Mouse (Mus musculus): Measurements from ENCODE around the gene Qtrt2.

The Qtrt2 gene

GRCm38 (mm10) chr16:43925001-43925558 is 1.5 kb downstream of the Qtrt2 start:
- DNase-seq (ENCODE audit: low spot score), result no peak

DNA sequence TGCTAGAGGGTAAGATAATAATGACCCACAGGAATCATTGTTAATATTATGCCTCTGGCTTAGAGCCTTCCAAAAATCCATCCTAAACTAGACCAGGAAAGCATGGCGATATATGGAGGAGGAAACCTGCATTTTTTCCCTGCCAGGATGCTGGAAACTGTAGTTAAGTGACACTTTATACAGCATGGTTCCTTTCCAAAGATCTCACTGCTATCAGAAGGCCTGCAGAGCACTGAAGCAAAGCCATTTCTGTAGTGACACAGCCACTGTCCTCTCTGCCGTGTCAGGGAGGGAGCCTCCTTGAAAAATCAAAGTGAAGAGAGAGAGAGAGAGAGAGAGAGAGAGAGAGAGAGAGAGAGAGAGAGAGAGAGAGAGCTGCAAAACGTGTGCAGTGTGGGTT is 4.0 kb downstream of the Qtrt2 start:
- no peak for DNase-seq (ENCODE audit: low spot score)

DNA sequence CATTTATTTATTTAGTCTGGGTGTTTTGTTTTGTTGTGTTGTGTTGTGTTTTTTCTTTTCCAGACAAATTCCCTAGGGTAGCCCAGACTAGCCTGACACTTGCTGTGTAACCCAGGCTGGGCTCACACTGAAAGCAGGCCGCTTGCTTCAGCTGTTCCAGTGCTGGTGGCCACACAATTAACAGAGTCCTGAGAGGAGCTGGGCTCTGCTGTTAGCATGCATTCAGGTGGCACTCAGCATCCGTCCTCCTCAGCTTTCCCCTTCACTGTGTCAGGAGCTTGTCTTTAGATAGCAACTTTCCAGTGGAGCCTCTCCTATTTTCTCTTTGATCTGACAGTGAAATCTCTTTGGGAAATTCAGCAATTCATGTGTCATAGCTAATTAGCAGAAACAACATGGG is 4.6 kb downstream of the Qtrt2 start:
- no peak for DNase-seq (ENCODE audit: low spot score)

DNA sequence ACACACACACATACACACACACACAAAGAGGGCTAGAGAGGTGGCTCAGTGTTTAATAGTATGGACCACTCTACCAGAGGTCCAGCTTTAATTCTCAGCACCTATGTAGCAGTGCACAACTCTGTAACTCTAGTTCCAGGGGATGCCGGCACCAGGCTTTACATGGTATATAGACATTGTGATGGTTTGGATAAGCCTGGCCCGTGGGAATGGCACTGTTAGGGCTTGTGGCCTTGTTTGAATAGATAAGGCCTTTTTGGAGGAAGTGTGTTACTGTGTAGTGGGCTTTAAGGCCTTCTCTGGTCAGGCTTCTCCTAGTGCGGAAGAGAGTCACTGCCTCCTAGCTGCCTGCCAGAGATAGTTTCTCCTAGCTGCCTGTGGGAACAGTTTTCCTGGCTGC is 7.7 kb downstream of the Qtrt2 start:
- no peak for DNase-seq (ENCODE audit: low spot score)

DNA sequence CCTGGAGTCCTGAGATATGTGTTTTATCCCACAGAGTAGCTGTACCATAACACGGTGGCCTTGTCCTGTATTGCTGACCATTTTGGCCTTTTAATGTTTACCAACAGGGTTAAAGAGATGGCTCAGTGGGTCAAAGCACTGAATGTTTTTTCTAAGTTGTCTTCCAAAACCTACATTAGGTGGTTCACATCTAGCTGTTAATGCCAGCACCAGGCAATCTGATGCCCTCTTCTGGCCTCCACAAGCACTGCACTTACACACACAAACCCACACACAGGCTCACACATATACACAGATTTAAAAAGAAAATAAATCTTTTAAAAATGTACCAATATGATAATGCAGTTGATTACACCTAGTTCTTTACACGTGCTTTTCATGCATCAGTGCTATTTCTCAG is 17.7 kb downstream of the Qtrt2 start:
- no peak for DNase-seq (ENCODE audit: low spot score)

DNA sequence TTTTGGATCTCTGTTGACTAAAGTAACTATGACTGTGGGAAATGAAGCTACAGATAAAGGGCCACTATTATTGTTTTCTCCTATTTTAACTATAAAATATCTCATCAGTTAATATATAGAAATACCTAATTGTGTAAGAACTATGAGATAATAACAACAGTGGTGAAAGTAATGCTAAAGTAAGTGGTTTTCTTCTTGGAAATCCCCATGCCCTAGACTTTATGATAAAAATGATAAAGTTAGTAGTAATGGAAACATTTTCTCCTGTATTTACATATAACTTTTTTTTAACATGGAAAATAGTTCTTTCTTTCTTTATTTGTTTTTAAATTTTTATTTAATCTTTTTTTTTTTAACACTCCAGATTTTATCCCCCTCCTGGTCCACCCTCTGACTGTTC is 26.0 kb downstream of the Qtrt2 start:
- no peak for DNase-seq (ENCODE audit: low spot score)

DNA sequence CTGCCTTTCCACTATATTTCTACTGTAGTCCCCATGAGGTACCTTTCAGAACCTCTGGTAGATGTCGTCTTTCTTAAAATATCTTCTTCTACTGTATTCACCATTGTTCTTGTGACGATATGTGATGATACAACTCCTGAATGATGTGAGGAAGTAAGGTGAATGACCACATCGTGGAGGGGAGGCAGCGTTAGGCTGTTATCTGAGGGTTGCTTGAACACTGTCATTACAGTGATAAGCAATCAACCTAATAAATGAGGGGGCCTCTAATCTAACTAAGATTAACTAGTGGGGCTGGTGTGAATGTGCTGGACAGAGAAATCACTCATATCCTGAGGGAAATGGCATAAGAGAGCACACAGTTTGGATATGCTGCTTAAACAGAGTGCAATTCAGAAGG is 26.5 kb downstream of the Qtrt2 start:
- no peak for DNase-seq (ENCODE audit: low spot score)

DNA sequence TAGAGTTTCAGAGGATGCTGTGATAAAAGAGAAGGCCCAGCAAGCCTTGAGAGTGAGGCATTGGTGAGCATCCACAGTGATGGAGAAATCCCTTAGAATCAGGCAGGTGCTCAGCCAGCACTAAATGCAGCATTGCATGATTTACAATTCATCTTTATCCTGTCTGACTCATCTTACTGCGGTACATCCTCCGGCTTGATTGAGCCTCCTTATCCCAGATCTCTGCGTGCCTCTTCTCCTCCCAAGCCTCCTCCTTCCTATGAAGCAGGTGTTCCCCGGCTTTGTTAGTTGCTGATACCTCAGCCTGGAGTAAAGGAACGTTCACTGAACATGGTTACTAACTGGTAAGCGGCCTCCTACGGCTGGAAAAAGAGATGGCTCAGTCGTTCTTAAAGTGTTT is 32.1 kb downstream of the Qtrt2 start:
- no peak for DNase-seq (ENCODE audit: low spot score)

DNA sequence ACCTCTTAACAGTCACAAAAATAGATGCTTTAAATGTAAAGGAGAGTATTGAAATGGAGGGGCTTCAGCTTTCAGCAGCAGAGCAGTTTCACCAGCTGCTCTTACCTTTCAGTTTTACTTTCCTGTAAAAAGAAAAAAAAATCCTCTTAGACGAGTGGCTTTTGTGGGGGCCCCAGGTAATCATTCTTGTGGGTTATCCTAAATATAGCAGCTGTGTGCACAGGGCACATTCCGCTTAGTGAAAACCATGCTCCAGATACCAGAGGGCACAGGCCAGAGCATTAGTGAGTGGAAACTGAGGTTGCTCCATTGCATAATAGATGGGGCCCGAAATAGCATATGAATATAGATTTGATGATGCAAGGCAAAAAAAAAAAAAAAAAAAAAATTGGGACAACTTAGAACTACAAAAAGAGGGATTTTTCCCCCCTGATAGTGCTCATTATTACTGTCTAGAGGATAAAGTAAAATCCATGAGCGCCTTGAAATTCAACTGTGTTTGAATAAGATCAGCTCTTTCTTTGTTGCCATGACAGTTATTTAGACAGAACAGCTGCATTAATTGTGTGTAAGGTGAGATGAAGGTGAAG is 35.8 kb downstream of the Qtrt2 start:
- DNase-seq (ENCODE audit: low spot score), result no peak

DNA sequence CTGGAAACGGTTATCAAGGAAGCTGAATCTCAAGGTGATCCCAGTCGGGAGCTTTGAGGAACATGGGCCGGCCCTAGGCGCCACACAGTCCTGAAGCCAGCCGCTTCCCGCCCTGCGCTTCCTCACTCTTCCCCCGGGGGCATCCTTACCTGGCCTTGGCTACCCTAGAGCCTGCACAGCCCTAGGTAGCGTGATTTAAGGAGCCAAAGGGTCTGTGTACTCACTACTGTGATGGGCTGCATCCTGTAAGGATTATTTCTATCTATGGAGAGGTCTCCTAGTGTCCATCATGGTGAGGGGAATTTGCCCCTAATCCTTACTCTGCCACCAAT is 36.6 kb downstream of the Qtrt2 start:
- DNase-seq (ENCODE audit: low spot score), result no peak

DNA sequence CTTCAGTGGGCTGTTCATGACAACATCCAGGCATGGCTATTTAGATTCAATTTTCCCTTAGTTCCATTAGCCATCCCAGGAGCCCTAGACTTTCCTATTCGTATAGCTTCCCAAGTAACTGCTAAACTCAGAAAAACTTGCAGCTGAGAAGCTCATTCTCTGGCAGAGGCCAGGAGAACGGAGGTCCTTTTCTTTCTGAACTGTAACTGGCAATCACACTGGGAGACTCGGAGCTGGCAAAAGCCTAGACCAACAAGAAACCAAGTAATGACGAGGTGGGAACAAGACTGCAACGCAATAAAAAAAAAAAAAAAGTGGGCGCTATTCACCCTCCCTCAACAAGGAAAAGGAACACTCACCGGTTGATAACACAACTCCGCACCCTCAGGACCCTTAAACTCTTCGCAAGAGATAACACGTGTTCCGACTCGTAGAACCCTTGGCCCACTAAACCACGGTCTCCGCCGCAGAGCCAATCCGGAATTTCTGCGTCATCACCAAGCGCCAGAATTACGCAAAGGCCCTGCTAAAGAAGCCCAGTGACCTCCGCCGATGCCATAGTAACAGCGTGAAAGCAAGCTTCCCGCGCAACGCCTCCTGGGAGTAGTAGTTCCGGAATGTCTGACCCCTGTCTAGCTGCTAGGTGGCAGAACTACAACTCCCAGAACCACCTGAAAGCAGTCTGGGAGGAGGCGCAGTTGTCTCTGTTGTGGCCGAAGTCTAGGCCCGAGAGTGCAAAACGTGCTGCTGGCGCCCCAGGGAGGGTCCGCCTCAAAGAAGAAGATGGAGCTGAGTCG is 37.2 kb downstream of the Qtrt2 start, which contains the start of gene Ccdc191:
Gene Ccdc191 (plus strand): TSS at position 593 of the 797 bp plus-strand sequence.
- peak; percentile 99 for DNase-seq (ENCODE audit: low spot score)

DNA sequence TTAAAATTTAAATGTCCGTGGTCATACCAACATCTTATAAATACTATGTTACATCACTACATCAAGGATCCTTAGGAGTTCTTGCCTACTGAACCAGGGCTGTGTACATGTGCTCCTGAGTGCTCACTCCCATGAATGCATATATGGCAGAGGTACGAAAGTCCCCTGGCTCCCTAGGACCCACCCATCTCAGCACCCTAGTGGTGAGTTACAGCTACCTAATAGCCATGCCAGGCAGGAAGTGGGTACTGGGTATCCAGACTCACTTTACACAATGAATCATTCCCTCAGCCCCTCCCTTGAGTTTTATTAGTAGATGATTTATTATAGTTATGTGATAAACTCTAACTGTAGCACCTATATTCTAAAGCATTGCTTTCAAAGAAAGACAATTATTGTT is 44.3 kb downstream of the Qtrt2 start:
- DNase-seq (ENCODE audit: low spot score), result no peak

DNA sequence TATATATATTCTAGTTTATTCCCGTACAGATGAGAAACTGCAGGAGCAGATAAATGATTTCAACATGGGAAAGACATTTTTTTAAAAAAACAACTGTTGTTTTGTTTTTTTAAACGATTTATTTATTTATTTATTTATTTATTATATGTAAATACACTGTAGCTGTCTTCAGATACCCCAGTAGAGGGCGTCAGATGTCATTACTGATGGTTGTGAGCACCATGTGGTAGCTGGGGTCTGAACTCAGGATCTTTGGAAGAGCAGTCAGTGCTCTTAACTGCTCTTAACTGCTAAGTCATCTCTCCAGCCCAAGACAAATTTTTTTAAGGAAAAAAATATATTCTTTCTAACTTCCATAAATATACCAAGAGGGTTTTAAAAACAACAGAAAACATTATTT is 45.0 kb downstream of the Qtrt2 start:
- no peak for DNase-seq (ENCODE audit: low spot score)

- no peak for DNase-seq (ENCODE audit: low spot score)
These were observed 46.8 kb downstream of the Qtrt2 start for GRCm38 (mm10) chr16:43879769-43880168.

DNA sequence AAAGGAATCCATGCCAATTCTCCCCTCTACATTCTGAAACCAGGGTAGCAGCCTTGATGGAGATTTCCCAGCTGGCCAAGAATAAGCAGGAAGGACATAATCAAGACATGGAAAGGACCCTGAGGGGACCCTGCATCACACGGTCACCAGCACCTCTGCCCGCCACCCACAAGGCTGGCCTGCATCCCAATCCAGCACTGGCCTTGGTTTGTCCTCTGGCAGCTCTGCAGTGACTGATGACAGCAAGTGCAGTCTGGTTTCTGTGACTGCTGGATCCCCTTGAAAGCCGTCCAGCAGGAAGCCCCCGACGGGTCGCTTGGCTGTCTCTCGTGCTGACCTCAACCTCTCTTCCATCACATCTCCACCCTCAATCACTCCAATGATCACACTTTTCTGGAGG is 55.2 kb downstream of the Qtrt2 start:
- no peak for DNase-seq (ENCODE audit: low spot score)

- no peak for DNase-seq (ENCODE audit: low spot score)
These were observed 56.8 kb downstream of the Qtrt2 start for GRCm38 (mm10) chr16:43869805-43870204.

DNA sequence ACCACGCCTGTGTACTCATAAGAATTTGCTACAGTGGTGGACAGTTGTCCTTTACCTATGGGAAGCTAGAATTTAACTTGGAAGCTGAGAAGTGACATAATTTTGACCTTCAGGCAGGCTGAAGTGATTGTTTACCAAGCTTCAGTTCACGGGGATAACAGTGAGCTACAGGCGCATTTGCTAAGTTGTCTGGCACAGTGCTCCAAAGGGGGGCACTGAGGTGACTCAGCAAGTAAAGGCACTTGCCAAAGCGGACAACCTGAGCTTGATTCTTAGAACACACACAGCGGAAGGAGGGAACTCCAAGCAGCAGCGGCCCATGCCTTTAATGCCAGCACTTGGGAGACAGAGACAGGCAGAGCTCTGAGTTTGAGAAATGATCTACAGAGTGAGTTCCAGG is 66.0 kb downstream of the Qtrt2 start:
- peak; percentile 14 for DNase-seq (ENCODE audit: low spot score)

DNA sequence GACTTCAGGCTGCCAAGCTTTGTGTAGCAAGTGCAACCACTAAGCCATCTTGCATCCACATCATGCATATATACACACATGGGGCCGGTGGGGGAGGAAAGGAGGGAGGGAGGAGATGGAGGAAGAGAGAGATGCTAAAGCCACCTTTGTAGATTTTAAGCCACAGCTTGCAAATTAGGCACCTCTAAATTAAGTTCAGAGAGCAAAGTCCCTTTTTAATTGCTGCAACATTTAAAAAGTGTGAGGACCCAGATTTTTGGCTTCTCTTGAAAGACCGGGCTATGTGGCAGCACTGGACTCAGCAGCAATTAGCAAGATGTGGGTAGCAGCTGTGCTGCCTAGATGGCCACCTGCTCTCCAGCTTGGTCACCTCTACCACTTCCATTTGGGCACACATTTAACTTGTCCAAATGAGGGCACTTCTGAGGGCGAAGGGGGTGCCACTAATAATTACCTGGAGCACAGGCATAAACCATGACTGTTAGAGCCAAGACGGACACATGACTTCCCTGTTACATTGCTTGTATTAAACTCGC is 67.6 kb downstream of the Qtrt2 start:
- DNase-seq (ENCODE audit: low spot score), result no peak

GRCm38 (mm10) chr16:43849839-43850238 is 76.8 kb downstream of the Qtrt2 start:
- DNase-seq (ENCODE audit: low spot score), result no peak

- DNase-seq (ENCODE audit: low spot score), result no peak
These were observed 85.4 kb downstream of the Qtrt2 start for GRCm38 (mm10) chr16:43841236-43841635.

- DNase-seq (ENCODE audit: low spot score), result no peak
These were observed 94.7 kb downstream of the Qtrt2 start for GRCm38 (mm10) chr16:43831957-43832356.

DNA sequence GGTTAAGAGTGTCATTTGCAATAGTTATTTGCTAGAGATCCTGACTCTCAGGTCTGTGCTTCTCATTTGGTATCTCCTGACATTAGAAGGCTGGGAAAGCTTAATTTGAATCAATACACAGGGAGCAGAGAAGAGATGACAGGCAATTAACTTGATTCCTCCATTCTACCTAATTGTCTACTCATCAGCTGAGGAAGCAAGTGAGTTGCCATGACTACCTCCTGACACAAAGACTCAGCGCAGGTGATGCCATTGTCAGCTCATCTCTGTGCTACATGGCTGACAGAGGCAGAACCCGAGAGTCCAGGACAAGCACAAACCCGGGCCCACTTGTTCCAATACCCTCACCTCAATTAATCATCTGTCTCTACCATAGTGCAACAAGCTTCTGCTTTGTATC is 99.1 kb downstream of the Qtrt2 start:
- DNase-seq (ENCODE audit: low spot score), result no peak

GRCm38 (mm10) chr16:43818404-43818803 is 108.2 kb downstream of the Qtrt2 start:
- no peak for DNase-seq (ENCODE audit: low spot score)
